Mouse (Mus musculus) cerebellum, adult 2 months (tissue): ENCODE data around the gene Arcn1. TPM values are rescaled to one million over a fixed set of nuclear protein-coding genes. Genes with fewer than 3 reads are reported as not detected.
A peak's percentile ranks its signal among the peaks of the same experiment; 100 is the strongest.

ENCODE experiments used
- DNase-seq, 2 experiments: peaks; one replicate each; pipeline ENCODE4 v3.0.0; 2021
- H3K27ac ChIP-seq: fragments of 200-500 bp; 2 replicates; pipeline ENCODE4 v1.5.1; 2012; ENCODE audit warnings: low read length, control low read depth, inconsistent platforms; ENCODE audit not compliant: insufficient read depth
- H3K27me3 ChIP-seq: fragments of 200-500 bp; 2 replicates; pipeline ENCODE4 v1.6.1; 2012; ENCODE audit warnings: inconsistent platforms, mild to moderate bottlenecking, low read length, moderate library complexity; ENCODE audit not compliant: control insufficient read depth, insufficient read depth
- H3K4me1 ChIP-seq: fragments of 200-500 bp; 2 replicates; pipeline ENCODE4 v1.6.1; 2011; ENCODE audit warnings: low read length; ENCODE audit not compliant: control insufficient read depth, insufficient read depth
- H3K4me3 ChIP-seq: fragments of 200-500 bp; replicated peaks from 2 replicates; pipeline ENCODE3; 2011; ENCODE audit warnings: mild to moderate bottlenecking, low read depth, low read length, control low read depth; ENCODE audit not compliant: insufficient read depth
- CTCF ChIP-seq: fragments of 200-500 bp; IDR thresholded peaks from 2 replicates; pipeline ENCODE4 v1.5.1; 2011; ENCODE audit warnings: low read depth, mild to moderate bottlenecking, control low read depth, low read length, moderate library complexity, borderline replicate concordance; ENCODE audit not compliant: insufficient read depth
- POLR2A ChIP-seq: fragments of 200-500 bp; IDR thresholded peaks from 2 replicates; pipeline ENCODE4 v1.6.1; 2011; ENCODE audit warnings: low read length, control low read depth, borderline replicate concordance; ENCODE audit not compliant: insufficient read depth
- WGBS: fragments of 180-500 bp; shearing (Covaris S2); methylation state at CpG from one replicate; pipeline ENCODE4 v1.1.7; 2018; 5-methylcytosine and 5-hydroxymethylcytosine counted together
- polyA plus RNA-seq: library from polyadenylated mRNA; depleted of rRNA; stranded (reverse); fragments of >200 nt; gene quantifications from 2 replicates; pipeline ENCODE4 v1.2.3, GENCODE M21; 2012

Arcn1 gene
- polyA plus RNA-seq, 1 experiment, result 61.6 TPM

- Histone ChIP-seq H3K27ac (no peak overlapping the region), H3K27me3 (no peaks in the 10 kb centered on the region), H3K4me1 (peaks cover 6% of the 10 kb centered on the region; the same call in 1 of the 2 replicates), H3K4me3 (no peak overlapping the region)
- WGBS, result 44% methylated on average over 8 of the region's 8 CpGs
- DNase-seq, result no peak
- TF ChIP-seq POLR2A, result no peak
- TF ChIP-seq CTCF, result no peak
Observed at GRCm38 (mm10) chr9:44737240-44737949, 30.2 kb downstream of the Arcn1 start.

GRCm38 (mm10) chr9:44736301-44736700 lies 31.3 kb downstream of the Arcn1 start:
- Histone ChIP-seq H3K27me3 (no peaks in the 10 kb centered on the region), H3K4me1 (peaks cover 6% of the 10 kb centered on the region; the same call in 1 of the 2 replicates), H3K27ac (no peak overlapping the region), H3K4me3 (no peak overlapping the region)
- WGBS, result 86% methylated on average over 2 of the region's 2 CpGs
- no peak for DNase-seq
- TF ChIP-seq CTCF, result no peak
- TF ChIP-seq POLR2A, result no peak

- WGBS, result 91% methylated on average over 6 of the region's 6 CpGs
- peaks cover 6% of the 10 kb centered on the region; the same call in 1 of the 2 replicates for H3K4me1 ChIP-seq
- TF ChIP-seq CTCF (no peak), POLR2A (no peak)
- no peak overlapping the region for H3K4me3 ChIP-seq
- no peak for DNase-seq
- H3K27me3 ChIP-seq, result no peaks in the 10 kb centered on the region
- H3K27ac ChIP-seq, result no peak overlapping the region
Observed at GRCm38 (mm10) chr9:44735886-44736285, 31.8 kb downstream of the Arcn1 start.

- H3K4me3 ChIP-seq, result peak within 1 kb of the TSS; percentile 47
- H3K27ac ChIP-seq, result peak within 1 kb of the TSS; percentile 38; the same call in 1 of the 2 replicates
- TF ChIP-seq POLR2A (no peak), CTCF (peak; percentile 32; the same call in 1 of the 2 replicates)
- WGBS, result 7% methylated on average over 44 of the region's 47 CpGs
- H3K27me3 ChIP-seq, result no peaks in the 10 kb centered on the region
- peaks cover 6% of the 10 kb centered on the region; the same call in 1 of the 2 replicates for H3K4me1 ChIP-seq
- peak; percentile 48 to 52 for DNase-seq
Observed at GRCm38 (mm10) chr9:44734524-44735494, 32.8 kb downstream of the Arcn1 start, which contains the start of gene Phldb1. TSS of gene Phldb1 (minus strand) at chr9:44735198.

- Histone ChIP-seq H3K4me3 (peak overlapping the region; percentile 47), H3K4me1 (peaks cover 6% of the 10 kb centered on the region; the same call in 1 of the 2 replicates), H3K27ac (peak overlapping the region; percentile 8; the same call in 1 of the 2 replicates), H3K27me3 (no peaks in the 10 kb centered on the region)
- TF ChIP-seq POLR2A (no peak), CTCF (no peak)
- DNase-seq, result peak; percentile 61 to 62
- 4% methylated on average over 78 of the region's 79 CpGs for WGBS
Observed at GRCm38 (mm10) chr9:44733671-44734523, 33.7 kb downstream of the Arcn1 start.

- H3K27me3 ChIP-seq, result no peaks in the 10 kb centered on the region
- no peak for TF ChIP-seq CTCF
- no peak for TF ChIP-seq POLR2A
- peaks cover 6% of the 10 kb centered on the region; the same call in 1 of the 2 replicates for H3K4me1 ChIP-seq
- WGBS, result 92% methylated on average over 12 of the region's 12 CpGs
- no peak for DNase-seq
- no peak overlapping the region for H3K4me3 ChIP-seq
- peak overlapping the region; percentile 8; the same call in 1 of the 2 replicates for H3K27ac ChIP-seq
Observed at GRCm38 (mm10) chr9:44732921-44733530, 34.6 kb downstream of the Arcn1 start.
